ENCODE assay signal across 12 mouse cellular contexts in the genomic region with DNA sequence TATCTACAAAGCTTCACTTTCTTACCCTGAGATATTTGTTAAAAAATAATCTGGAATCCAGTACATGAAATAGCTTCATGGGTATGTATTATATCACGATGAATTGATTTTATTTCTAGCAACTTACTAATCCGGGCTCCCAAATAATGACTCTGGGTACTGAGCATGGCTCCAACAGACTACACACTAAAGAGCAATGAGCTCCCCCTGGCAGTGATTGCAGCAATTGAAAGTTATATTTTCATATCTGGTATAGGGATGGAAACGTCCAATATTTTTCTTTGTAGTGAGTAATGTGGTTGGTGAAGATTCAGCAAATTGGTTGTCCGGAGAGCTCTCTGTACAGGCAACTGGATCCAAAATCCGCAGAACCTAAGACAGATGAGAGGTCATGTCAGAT.
"Had no signal": no experiment of that assay in that cellular context is flagged by ENCODE, and none has a peak within 500 bp of the region (broad histone marks: within the 10 kb centered on the region; RNA-seq: fewer than 3 reads in every experiment).

No protein-coding gene starts in this region.

- DNase-seq: kidney, adult 2 months; kidney, postnatal 36 days; liver, embryonic 13.5 days; lung, adult 18-20 months; right cerebral cortex, postnatal 14 days; thymus, postnatal 36 days had no signal

- H3K9ac ChIP-seq: limb, embryonic 15.5 days; liver, embryonic 13.5 days; midbrain, embryonic 12.5 days; stomach, embryonic 15.5 days had no signal

- ATAC-seq: midbrain, embryonic 16.5 days had no signal

- H3K9me3 ChIP-seq: limb, embryonic 15.5 days; liver, embryonic 13.5 days; megakaryocyte, embryonic 14.5 days; midbrain, embryonic 12.5 days; stomach, embryonic 15.5 days had no signal

- H3K4me1 ChIP-seq: limb, embryonic 15.5 days; liver, embryonic 13.5 days; megakaryocyte, embryonic 14.5 days; midbrain, embryonic 12.5 days; stomach, embryonic 15.5 days had no signal

- H3K27me3 ChIP-seq: limb, embryonic 15.5 days; liver, embryonic 13.5 days; megakaryocyte, embryonic 14.5 days; midbrain, embryonic 12.5 days; stomach, embryonic 15.5 days had no signal

- H3K4me3 ChIP-seq: limb, embryonic 15.5 days; liver, embryonic 13.5 days; megakaryocyte, embryonic 14.5 days; midbrain, embryonic 12.5 days; stomach, embryonic 15.5 days had no signal

- H3K4me2 ChIP-seq: limb, embryonic 15.5 days; liver, embryonic 13.5 days; midbrain, embryonic 12.5 days; stomach, embryonic 15.5 days had no signal

- H3K27ac ChIP-seq: limb, embryonic 15.5 days; liver, embryonic 13.5 days; macrophage; midbrain, embryonic 12.5 days; stomach, embryonic 15.5 days had no signal
